Mouse (Mus musculus) Patski (cell line): ENCODE data around the gene Sympk. TPM values are rescaled to one million over a fixed set of nuclear protein-coding genes. Genes with fewer than 3 reads are reported as not detected.

Experiments used
- ATAC-seq: fragments of 100-300 bp; one replicate; pipeline ENCODE4 v1.8.0; 2021
- CTCF ChIA-PET: fragments of 350-600 bp; sonication (Branson Sonifier 250); formaldehyde crosslinking; loops from one replicate; lab custom pipeline; 2022; ENCODE audit warnings: inconsistent platforms; lab: Charles Lee
- POLR2A ChIA-PET: fragments of 350-600 bp; sonication (Branson Sonifier 250); formaldehyde crosslinking; loops from one replicate; lab custom pipeline; 2022; ENCODE audit warnings: antibody characterized with exemption, inconsistent platforms; lab: Charles Lee
- DNase-seq: peaks from one replicate; pipeline ENCODE4 v3.0.0-alpha.2; 2011; ENCODE audit warnings: low read depth, low spot score
- H3K27me3 ChIP-seq: fragments of 371-371 bp; one replicate; pipeline ENCODE4 v1.5.1; 2021
- CTCF ChIP-seq: fragments of 100-300 bp; IDR thresholded peaks from one replicate; pipeline ENCODE4 v1.5.1; 2021
- in situ Hi-C: fragments of 300-500 bp; cut with MboI; formaldehyde crosslinking; loops from 3 replicates; pipeline ENCODE4 v1.11.1; 2018; ENCODE audit warnings: low pct_unique_long_range_greater_than_20kb, mixed read lengths
- polyA plus RNA-seq: library from polyadenylated mRNA; unstranded; gene quantifications from one replicate; pipeline ENCODE4 v1.2.3, GENCODE M21; 2021

Sympk gene
- polyA plus RNA-seq, 1 experiment from 2014 or later = 104 TPM

- DNase-seq (no peak), ATAC-seq (no peak)
- no peak for TF ChIP-seq CTCF
- no peaks in the 10 kb centered on the region for H3K27me3 ChIP-seq
- POLR2A ChIA-PET = interaction anchor here (1.3 kb wide), 1 partner anchor 13 kb away, joined by 15 read pairs; the partner anchor contains the start of gene Dmwd
- in situ Hi-C loops = no loop called here
- CTCF ChIA-PET = interaction anchor here (1.2 to 17.1 kb wide), 4 partner anchors 14 to 52 kb away, joined by 4 to 238 read pairs (median 5); partner anchors contain the start of gene Dmwd
Measured at GRCm38 (mm10) chr7:19088813-19089212, 64.6 kb downstream of the Sympk start.

- ATAC-seq (no peak), DNase-seq (no peak)
- CTCF ChIA-PET = interaction anchor here (2.5 to 17.1 kb wide), 2 partner anchors 9 to 17 kb away, joined by 25 to 238 read pairs; partner anchors contain the start of genes Dmpk and Dmwd
- POLR2A ChIA-PET = interaction anchor here (0.9 to 5.8 kb wide), 4 partner anchors 9 to 28 kb away, joined by 4 to 48 read pairs (median 20); partner anchors contain the start of genes Dmpk and Dmwd
- TF ChIP-seq CTCF = no peak
- H3K27me3 ChIP-seq = no peaks in the 10 kb centered on the region
- in situ Hi-C loops = no loop called here
Measured at GRCm38 (mm10) chr7:19091913-19092312, 67.7 kb downstream of the Sympk start.

GRCm38 (mm10) chr7:19092381-19093173, 68.4 kb downstream of the Sympk start:
- no peaks in the 10 kb centered on the region for H3K27me3 ChIP-seq
- ChIA-PET CTCF (interaction anchor here (0.9 to 17.1 kb wide), 3 partner anchors 9 to 67 kb away, joined by 4 to 238 read pairs (median 25); partner anchors contain the start of genes Dmpk and Dmwd), POLR2A (interaction anchor here (1.3 to 5.8 kb wide), 5 partner anchors 10 to 28 kb away, joined by 4 to 48 read pairs (median 5); partner anchors contain the start of genes Dmpk and Dmwd)
- in situ Hi-C loops = no loop called here
- no peak for TF ChIP-seq CTCF
- ATAC-seq = no peak
- no peak for DNase-seq

GRCm38 (mm10) chr7:19093174-19093521, 69.0 kb downstream of the Sympk start:
- no peaks in the 10 kb centered on the region for H3K27me3 ChIP-seq
- in situ Hi-C loops = no loop called here
- ATAC-seq = no peak
- TF ChIP-seq CTCF = no peak
- DNase-seq = no peak
- CTCF ChIA-PET = interaction anchor here (0.9 to 17.1 kb wide), 4 partner anchors 10 to 67 kb away, joined by 4 to 238 read pairs (median 15); partner anchors contain the start of genes Dmpk, Dmwd, Qpctl and Snrpd2
- POLR2A ChIA-PET = interaction anchor here (1.4 to 5.8 kb wide), 4 partner anchors 10 to 27 kb away, joined by 4 to 48 read pairs (median 20); partner anchors contain the start of genes Dmpk and Dmwd

GRCm38 (mm10) chr7:19093537-19094385, 69.6 kb downstream of the Sympk start:
- ChIA-PET POLR2A (interaction anchor here (0.5 to 5.8 kb wide), 5 partner anchors 11 to 44 kb away, joined by 4 to 48 read pairs (median 6); partner anchors contain the start of genes Dmpk and Dmwd), CTCF (interaction anchor here (0.9 to 17.1 kb wide), 4 partner anchors 11 to 68 kb away, joined by 4 to 238 read pairs (median 15); partner anchors contain the start of genes Dmpk, Dmwd, Qpctl and Snrpd2)
- peak; percentile 64 for ATAC-seq

GRCm38 (mm10) chr7:19094471-19094825, 70.3 kb downstream of the Sympk start, which contains the start of gene Six5:
Gene Six5, plus strand, starts transcription at chr7:19094594.
- in situ Hi-C loops = no loop called here
- DNase-seq (no peak), ATAC-seq (no peak)
- TF ChIP-seq CTCF = no peak
- no peaks in the 10 kb centered on the region for H3K27me3 ChIP-seq
- ChIA-PET CTCF (interaction anchor here (17.1 kb wide), 1 partner anchor 20 kb away, joined by 238 read pairs; the partner anchor contains the start of gene Dmwd), POLR2A (interaction anchor here (0.5 to 5.8 kb wide), 4 partner anchors 12 to 92 kb away, joined by 5 to 48 read pairs (median 21); partner anchors contain the start of genes Dmpk and Dmwd)

More at GRCm38 (mm10) chr7:19093537-19094385, 69.6 kb downstream of the Sympk start:
- peak; percentile 92 for DNase-seq
- in situ Hi-C loops = no loop called here
- TF ChIP-seq CTCF = no peak
- no peaks in the 10 kb centered on the region for H3K27me3 ChIP-seq

- DNase-seq (no peak), ATAC-seq (peak; percentile 5)
- in situ Hi-C loops = no loop called here
- CTCF ChIA-PET = interaction anchor here (4.2 to 17.1 kb wide), 3 partner anchors 12 to 20 kb away, joined by 18 to 238 read pairs (median 18); partner anchors contain the start of gene Dmwd
- POLR2A ChIA-PET = interaction anchor here (1.2 to 5.8 kb wide), 5 partner anchors 12 to 92 kb away, joined by 3 to 48 read pairs (median 6); partner anchors contain the start of genes Dmpk, Dmwd and Fbxo46
- no peaks in the 10 kb centered on the region for H3K27me3 ChIP-seq
- TF ChIP-seq CTCF = no peak
Measured at GRCm38 (mm10) chr7:19094826-19095750, 70.9 kb downstream of the Sympk start.

GRCm38 (mm10) chr7:19095751-19096110, 71.6 kb downstream of the Sympk start:
- POLR2A ChIA-PET = interaction anchor here (1.1 to 5.8 kb wide), 6 partner anchors 11 to 93 kb away, joined by 3 to 48 read pairs (median 6); partner anchors contain the start of genes Dmpk, Dmwd and Fbxo46
- ATAC-seq (peak; percentile 40), DNase-seq (no peak)
- CTCF ChIA-PET = interaction anchor here (4.2 to 17.1 kb wide), 3 partner anchors 11 to 21 kb away, joined by 18 to 238 read pairs (median 18); partner anchors contain the start of gene Dmwd
- no peaks in the 10 kb centered on the region for H3K27me3 ChIP-seq
- in situ Hi-C loops = no loop called here
- TF ChIP-seq CTCF = no peak
